Mouse (Mus musculus): ENCODE results near the gene Chst10. TPM values are rescaled to one million over a fixed set of nuclear protein-coding genes. Genes with fewer than 3 reads are reported as not detected.

The Chst10 gene
- total RNA-seq, 2 experiments from 2014 or later, result 55.7 to 63.2 TPM

DNA sequence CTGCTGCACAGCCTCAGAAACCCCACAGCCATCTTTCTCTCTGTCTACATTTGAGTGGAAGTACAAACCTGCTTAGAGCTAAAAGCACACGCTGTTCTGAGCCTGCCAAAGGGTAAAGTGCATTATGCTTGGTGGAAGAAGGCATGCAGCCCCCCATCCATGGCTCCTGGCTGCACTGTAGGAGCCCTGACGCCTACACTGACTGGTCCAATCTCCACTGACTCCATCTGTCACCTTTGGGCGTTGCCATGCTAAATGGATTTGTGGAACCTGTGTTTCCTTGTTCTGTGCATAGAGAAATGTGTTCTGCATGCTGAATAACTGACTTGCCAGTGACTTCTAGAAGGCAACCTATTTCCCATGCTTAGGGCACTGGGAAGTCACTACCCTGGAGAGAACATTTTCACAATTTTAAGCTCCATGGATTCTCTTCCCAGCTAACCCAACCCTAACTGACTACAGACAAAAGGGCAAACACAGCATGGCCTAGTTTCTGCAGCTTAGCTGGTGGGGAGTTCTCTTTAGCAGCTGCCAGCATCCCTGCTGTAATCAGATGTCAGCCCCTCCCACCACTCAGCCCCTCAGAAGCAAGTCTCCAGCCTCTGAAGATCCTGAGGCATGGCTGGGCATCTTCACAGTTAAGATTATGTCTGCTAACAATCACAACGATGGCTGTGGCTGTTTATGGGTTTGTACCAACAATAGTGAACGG is 21.1 kb downstream of the Chst10 start:
- intact Hi-C loops (cut with DNase I), result no loop called here
- DNase-seq (ENCODE audit: extremely low spot score in 1 of 2, low spot score in 2 of 2), result no peak

- no peak for DNase-seq (ENCODE audit: extremely low spot score in 1 of 2, low spot score in 2 of 2)
- intact Hi-C loops (cut with DNase I), result no loop called here
Observed at GRCm38 (mm10) chr1:38873911-38874310, 24.1 kb downstream of the Chst10 start.

GRCm38 (mm10) chr1:38871834-38872233 is 26.1 kb downstream of the Chst10 start:
- intact Hi-C loops (cut with DNase I), result no loop called here
- DNase-seq (ENCODE audit: extremely low spot score in 1 of 2, low spot score in 2 of 2), result no peak

- intact Hi-C loops (cut with DNase I), result no loop called here
Observed at GRCm38 (mm10) chr1:38869398-38870195, 28.4 kb downstream of the Chst10 start.

GRCm38 (mm10) chr1:38866242-38866641 is 31.7 kb downstream of the Chst10 start:
- intact Hi-C loops (cut with DNase I), result no loop called here

More at GRCm38 (mm10) chr1:38869398-38870195, 28.4 kb downstream of the Chst10 start:
- DNase-seq (ENCODE audit: extremely low spot score in 1 of 2, low spot score in 2 of 2), result no peak

GRCm38 (mm10) chr1:38864341-38864740 is 33.6 kb downstream of the Chst10 start:
- no peak for DNase-seq (ENCODE audit: extremely low spot score in 1 of 2, low spot score in 2 of 2)
- intact Hi-C loops (cut with DNase I), result loop anchor here (5.0 kb wide), 1 partner anchor 73 kb away; the partner anchor contains the start of gene Nms

More at GRCm38 (mm10) chr1:38866242-38866641, 31.7 kb downstream of the Chst10 start:
- no peak for DNase-seq (ENCODE audit: extremely low spot score in 1 of 2, low spot score in 2 of 2)

- intact Hi-C loops (cut with DNase I), result loop anchor here (5.0 kb wide), 1 partner anchor 75 kb away; the partner anchor contains the start of gene Nms
- peak in 1 of 2 experiments; percentile 53 for DNase-seq (ENCODE audit: extremely low spot score in 1 of 2, low spot score in 2 of 2)
Observed at GRCm38 (mm10) chr1:38862213-38862612, 35.7 kb downstream of the Chst10 start.

DNA sequence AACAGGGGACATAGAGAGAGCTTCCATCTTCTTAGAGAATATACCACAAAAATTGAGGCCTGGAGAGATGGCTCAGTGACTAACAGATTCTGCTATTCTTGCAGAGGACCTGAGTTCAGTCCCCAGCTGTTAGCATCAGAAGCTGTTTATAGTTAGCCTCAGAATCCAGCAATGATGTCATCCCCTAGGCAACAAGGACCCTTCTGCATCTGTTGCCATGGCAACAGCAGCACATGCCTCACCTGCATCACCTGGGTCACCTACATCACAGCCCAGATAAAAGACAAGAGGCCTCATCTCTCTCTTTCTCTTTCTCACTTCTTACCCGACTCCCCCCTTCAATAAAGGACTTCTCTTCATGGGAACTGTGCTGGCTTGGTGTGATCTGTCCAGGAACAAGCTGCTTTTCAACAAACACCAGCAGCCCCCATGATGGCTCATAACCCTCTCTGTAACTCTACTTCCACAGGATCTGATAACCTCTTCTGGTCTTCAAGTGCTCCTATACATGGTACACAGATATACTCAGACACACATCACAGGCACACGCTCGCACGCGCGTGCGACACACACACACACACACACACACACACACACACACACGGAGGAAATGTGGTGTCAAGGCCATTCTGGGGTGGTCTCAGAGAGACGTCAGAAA is 37.0 kb downstream of the Chst10 start:
- no peak for DNase-seq (ENCODE audit: extremely low spot score in 1 of 2, low spot score in 2 of 2)
- intact Hi-C loops (cut with DNase I), result loop anchor here (5.0 kb wide), 1 partner anchor 76 kb away; the partner anchor contains the start of gene Nms

GRCm38 (mm10) chr1:38860207-38860606 is 37.8 kb downstream of the Chst10 start:
- DNase-seq (ENCODE audit: extremely low spot score in 1 of 2, low spot score in 2 of 2), result no peak
- intact Hi-C loops (cut with DNase I), result loop anchor here (5.0 kb wide), 1 partner anchor 77 kb away; the partner anchor contains the start of gene Nms

DNA sequence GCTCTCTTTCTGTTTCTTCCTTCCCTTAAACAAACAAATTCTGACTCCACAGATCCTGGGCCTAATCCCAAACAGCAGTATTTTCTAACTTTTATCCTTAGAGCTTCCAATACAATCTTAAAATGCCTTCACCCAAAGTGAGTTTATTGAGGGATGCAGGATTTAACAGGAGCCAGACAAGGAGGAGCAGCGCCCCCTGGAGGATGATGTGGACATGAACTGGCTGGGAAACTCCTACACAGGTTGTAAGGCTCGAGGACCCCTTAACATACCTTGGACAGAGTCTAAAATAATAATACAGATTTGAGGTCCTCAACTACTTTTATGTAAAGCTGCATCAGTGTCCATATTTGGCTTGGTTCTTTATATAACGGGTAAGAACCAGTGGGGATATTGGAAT is 41.8 kb downstream of the Chst10 start:
- DNase-seq (ENCODE audit: extremely low spot score in 1 of 2, low spot score in 2 of 2), result peak; percentile 44 to 63
- intact Hi-C loops (cut with DNase I), result loop anchor here (5.0 kb wide), 1 partner anchor 59 kb away; no protein-coding TSS in a partner anchor

- intact Hi-C loops (cut with DNase I), result no loop called here
- DNase-seq (ENCODE audit: extremely low spot score in 1 of 2, low spot score in 2 of 2), result no peak
Observed at GRCm38 (mm10) chr1:38852250-38852649, 45.7 kb downstream of the Chst10 start.

- no peak for DNase-seq (ENCODE audit: extremely low spot score in 1 of 2, low spot score in 2 of 2)
- intact Hi-C loops (cut with DNase I), result no loop called here
Observed at GRCm38 (mm10) chr1:38850650-38851049, 47.3 kb downstream of the Chst10 start.

DNA sequence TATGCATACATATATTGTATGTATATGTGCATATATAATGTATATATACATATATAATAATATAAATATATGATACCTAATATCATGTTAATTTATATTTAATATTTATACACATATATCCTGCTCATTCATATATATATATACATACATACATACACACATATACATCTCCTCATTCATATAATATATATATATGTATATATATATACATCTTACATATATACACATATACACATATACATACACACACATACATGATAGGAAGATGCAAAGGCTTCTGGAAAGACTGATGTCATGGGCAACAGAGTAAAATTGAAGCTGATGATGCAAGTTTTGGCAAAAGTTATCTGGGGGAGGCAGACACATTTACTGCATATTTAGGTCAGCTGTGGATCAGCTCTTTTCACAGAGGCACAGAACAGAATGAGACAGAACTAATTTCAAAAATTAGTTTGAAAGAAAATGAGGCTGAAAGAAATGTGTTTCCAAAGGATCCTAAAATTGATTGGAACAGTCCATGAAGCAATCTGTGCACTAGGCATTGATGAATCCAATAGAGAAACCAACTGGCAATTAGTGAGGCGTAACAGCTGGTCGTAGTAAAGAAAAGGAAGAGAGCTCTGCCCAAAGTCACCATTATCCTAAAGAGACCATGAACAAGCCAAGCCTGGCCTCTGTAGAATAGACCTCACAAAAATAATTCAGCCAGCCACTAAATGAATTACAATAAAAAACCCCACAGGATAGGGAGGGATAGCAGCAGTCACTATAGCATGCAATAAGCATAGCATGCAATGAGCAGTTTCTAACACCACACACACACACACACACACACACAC is 49.3 kb downstream of the Chst10 start:
- DNase-seq (ENCODE audit: extremely low spot score in 1 of 2, low spot score in 2 of 2), result peak in 1 of 2 experiments; percentile 38
- intact Hi-C loops (cut with DNase I), result no loop called here

DNA sequence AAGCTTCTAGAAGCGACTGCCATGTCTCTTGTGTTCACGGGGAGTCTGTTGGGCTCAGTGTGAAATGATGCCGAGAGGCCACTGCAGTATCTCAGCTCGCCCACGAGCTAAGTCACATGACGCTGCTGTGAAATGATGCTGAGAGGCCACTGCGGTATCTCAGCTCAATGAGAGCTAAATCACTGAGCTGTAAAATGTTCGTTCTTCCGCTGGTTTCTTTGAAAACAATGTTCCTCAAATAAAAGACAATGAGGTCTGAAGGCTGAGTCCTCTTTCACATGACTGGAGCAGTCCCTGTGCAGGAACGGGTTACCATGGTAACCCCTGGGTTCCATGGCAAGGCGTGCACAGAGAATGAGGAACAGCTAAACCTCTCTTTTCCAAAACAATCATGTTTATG is 50.0 kb downstream of the Chst10 start:
- intact Hi-C loops (cut with DNase I), result no loop called here
- peak; percentile 36 to 45 for DNase-seq (ENCODE audit: extremely low spot score in 1 of 2, low spot score in 2 of 2)

GRCm38 (mm10) chr1:38843275-38843674 is 54.7 kb downstream of the Chst10 start:
- no peak for DNase-seq (ENCODE audit: extremely low spot score in 1 of 2, low spot score in 2 of 2)

DNA sequence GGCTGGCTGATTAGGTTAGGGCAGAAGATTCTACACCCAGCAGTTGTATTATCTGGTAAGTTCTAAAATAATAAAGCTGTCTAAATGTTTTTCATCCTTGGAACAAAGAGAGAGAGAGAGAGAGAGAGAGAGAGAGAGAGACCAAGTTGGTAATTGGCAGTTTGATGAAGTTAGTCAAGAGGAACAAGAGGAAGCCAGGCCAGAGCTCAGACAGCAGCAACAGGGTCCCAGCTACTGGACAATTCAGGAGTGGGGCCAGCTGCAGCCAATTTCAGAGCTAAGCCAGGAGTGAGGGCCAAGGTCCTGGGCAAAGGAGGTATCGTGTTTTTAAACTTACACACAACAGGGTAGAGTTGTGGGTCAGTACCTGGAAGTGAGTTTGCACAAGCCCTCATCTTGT is 55.1 kb downstream of the Chst10 start:
- intact Hi-C loops (cut with DNase I), result no loop called here
- no peak for DNase-seq (ENCODE audit: extremely low spot score in 1 of 2, low spot score in 2 of 2)

More at GRCm38 (mm10) chr1:38843275-38843674, 54.7 kb downstream of the Chst10 start:
- intact Hi-C loops (cut with DNase I), result no loop called here

- intact Hi-C loops (cut with DNase I), result no loop called here
- DNase-seq (ENCODE audit: extremely low spot score in 1 of 2, low spot score in 2 of 2), result no peak
Observed at GRCm38 (mm10) chr1:38839944-38840343, 58.0 kb downstream of the Chst10 start.

DNA sequence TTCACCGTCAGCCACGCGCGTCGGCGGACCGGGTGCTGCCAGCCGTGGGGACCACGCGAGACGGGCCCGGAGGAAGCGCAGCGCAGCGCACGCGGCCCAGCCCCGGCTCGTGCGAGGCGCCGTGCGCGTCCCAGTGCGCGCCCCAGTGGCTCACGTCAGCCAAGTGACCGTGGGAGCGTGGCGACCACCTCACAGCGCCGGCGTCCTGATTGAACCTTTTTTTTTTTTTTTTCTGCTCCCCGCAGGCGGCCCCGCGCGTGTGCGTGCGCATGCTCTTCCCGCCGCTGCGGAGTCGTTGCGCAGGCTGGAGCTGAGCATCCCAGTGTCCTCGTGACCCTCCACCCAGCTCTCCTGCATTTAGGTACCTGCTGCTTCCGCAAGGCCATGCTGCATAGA is 61.5 kb downstream of the Chst10 start, which contains the start of gene Lonrf2:
Gene Lonrf2, minus strand, starts transcription at position 235 of the 396 bp plus-strand sequence.
- intact Hi-C loops (cut with DNase I), result no loop called here

More for the DNA sequence above, 61.5 kb downstream of the Chst10 start, which contains the start of gene Lonrf2:
- DNase-seq (ENCODE audit: extremely low spot score in 1 of 2, low spot score in 2 of 2), result peak; percentile 73 to 84
